Mouse (Mus musculus): Measurements from ENCODE around the gene Bcl2l2. TPM values are rescaled to one million over a fixed set of nuclear protein-coding genes. Genes with fewer than 3 reads are reported as not detected.

Gene Bcl2l2
- total and polyA plus RNA-seq, 2 experiments from 2014 or later: 4.3 to 37.1 TPM

DNA sequence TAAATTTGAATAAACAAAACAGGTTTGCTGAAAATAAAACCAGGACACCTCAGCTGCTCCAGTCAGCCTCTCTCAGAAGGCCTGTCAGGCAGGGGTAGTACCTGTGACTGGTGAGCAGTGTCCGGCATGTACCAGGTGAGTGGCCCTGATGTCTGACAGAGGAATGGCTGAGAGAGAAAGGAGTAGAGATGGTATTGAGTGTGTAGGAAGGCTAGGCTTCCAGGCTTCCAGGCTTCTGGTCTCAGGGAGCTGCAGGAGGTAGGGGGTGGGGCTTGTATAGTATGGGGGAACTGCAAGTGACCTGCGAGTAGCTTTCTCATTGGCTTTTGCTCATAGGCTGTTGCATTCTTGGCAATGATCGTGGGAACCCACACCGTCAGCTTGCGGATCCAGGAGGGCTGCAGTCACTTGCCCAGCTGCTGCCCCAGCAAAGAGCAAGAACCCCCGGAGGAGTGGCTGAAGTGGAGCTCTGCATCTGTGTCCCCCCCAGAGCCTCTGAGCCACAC is 49.5 kb downstream of the Bcl2l2 start, which contains the start of gene Il25:
Gene Il25 (plus strand): TSS at position 51 of the 506 bp plus-strand sequence.
- peak within 1 kb of the TSS; percentile 16; the same call in 1 of the 2 replicates for H3K4me2 ChIP-seq (ENCODE audit: low read depth, low read length)
- H3K4me1 ChIP-seq (ENCODE audit: insufficient read depth, low read length): peaks cover 11% of the 10 kb centered on the region; the same call in 1 of the 2 replicates
- H3K36me3 ChIP-seq (ENCODE audit: insufficient read depth, low read length): no peaks in the 10 kb centered on the region
- H3K9ac ChIP-seq (replicated peaks; ENCODE audit: low read length): 0 out of 2 replicates have a peak within 1 kb of the TSS, but pooled peaks have one; percentile 10
- TF ChIP-seq CTCF (IDR thresholded peaks at IDR 0.05; ENCODE audit: low read depth): no peak
- H3K27me3 ChIP-seq (ENCODE audit: insufficient read depth, low read length): no peaks in the 10 kb centered on the region
- H3K4me3 ChIP-seq (ENCODE audit: low read length): no peak within 1 kb of the TSS
- ATAC-seq: no peak
- 35% methylated on average over 6 of the region's 6 CpGs for WGBS
- DNase-seq (ENCODE audit: low spot score): peak; percentile 69
- no peak within 1 kb of the TSS for H3K27ac ChIP-seq
- H3K9me3 ChIP-seq (ENCODE audit: low read length): no peaks in the 10 kb centered on the region

DNA sequence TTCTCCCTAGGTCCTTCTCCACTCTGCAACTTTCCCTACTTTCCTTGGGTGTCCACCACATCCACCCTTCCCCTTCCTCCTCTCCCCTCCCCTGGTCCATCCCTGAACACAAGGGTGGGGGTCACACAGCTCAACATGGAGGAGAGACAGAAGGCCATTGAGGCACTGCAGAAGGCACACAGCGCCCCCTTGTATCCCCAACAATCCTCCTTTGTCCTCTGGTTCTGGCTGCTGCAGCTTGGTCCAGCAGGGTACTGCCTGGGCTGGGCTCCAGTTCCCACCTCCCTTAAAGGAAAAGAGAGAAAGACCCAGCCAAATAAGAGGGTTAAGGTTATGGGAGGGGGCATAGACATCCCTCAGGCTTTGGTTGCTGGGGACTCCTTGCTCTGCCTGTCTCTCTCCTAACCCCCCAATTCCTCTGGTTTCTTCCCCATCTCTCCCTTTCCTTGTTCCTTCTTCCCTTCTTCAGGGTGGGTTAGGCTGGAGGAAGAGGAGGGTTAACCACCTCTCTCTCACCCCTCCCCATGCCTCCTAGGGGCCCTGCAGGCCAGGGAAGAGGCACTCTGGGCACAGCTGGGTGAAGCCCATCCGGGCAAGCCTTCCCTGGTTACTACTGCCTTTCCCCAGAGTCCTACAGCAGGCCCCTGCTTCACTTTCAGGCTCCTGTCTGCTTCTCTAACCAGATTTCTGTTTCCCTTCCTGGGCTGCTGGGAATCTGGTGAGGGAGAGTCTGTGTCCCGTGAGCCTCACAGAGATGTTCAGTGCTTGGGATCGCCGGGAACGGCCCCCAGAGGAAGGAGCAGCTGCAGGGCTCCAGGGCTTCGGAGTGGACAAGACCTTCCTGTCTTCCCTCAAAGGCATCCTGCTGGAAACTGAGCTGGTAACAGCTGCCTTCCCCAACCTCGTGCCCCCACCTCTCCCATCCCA is 53.0 kb downstream of the Bcl2l2 start, which contains the start of gene Cmtm5:
Gene Cmtm5 (plus strand): TSS at position 358 of the 927 bp plus-strand sequence.
- H3K4me3 ChIP-seq (ENCODE audit: low read length): no peak within 1 kb of the TSS
- peaks cover 6% of the 10 kb centered on the region; the same call in 1 of the 2 replicates for H3K4me1 ChIP-seq (ENCODE audit: insufficient read depth, low read length)
- WGBS: 16% methylated on average over 8 of the region's 8 CpGs
- peak within 1 kb of the TSS; percentile 31; the same call in 1 of the 2 replicates for H3K4me2 ChIP-seq (ENCODE audit: low read depth, low read length)
- TF ChIP-seq CTCF (IDR thresholded peaks at IDR 0.05; ENCODE audit: low read depth): peak; percentile 60
- H3K27ac ChIP-seq: peak within 1 kb of the TSS; percentile 85
- no peaks in the 10 kb centered on the region for H3K9me3 ChIP-seq (ENCODE audit: low read length)
- no peaks in the 10 kb centered on the region for H3K36me3 ChIP-seq (ENCODE audit: insufficient read depth, low read length)
- DNase-seq (ENCODE audit: low spot score) (peak; percentile 83), ATAC-seq (peak; percentile 93)
- no peaks in the 10 kb centered on the region for H3K27me3 ChIP-seq (ENCODE audit: insufficient read depth, low read length)
- peak within 1 kb of the TSS; percentile 43 for H3K9ac ChIP-seq (replicated peaks; ENCODE audit: low read length)

GRCm38 (mm10) chr14:54936831-54937160 is 53.6 kb downstream of the Bcl2l2 start:
- Histone ChIP-seq H3K36me3 (ENCODE audit: insufficient read depth, low read length) (no peaks in the 10 kb centered on the region), H3K9ac (replicated peaks; ENCODE audit: low read length) (peak overlapping the region; percentile 43; the same call in 1 of the 2 replicates), H3K4me3 (ENCODE audit: low read length) (no peak overlapping the region), H3K4me1 (ENCODE audit: insufficient read depth, low read length) (peaks cover 6% of the 10 kb centered on the region; the same call in 1 of the 2 replicates), H3K27me3 (ENCODE audit: insufficient read depth, low read length) (no peaks in the 10 kb centered on the region), H3K9me3 (ENCODE audit: low read length) (no peaks in the 10 kb centered on the region), H3K4me2 (ENCODE audit: low read depth, low read length) (peak overlapping the region; percentile 31; the same call in 1 of the 2 replicates), H3K27ac (peak overlapping the region; percentile 85)
- DNase-seq (ENCODE audit: low spot score) (no peak), ATAC-seq (no peak)
- 44% methylated on average over 6 of the region's 6 CpGs for WGBS
- TF ChIP-seq CTCF (IDR thresholded peaks at IDR 0.05; ENCODE audit: low read depth): no peak

DNA sequence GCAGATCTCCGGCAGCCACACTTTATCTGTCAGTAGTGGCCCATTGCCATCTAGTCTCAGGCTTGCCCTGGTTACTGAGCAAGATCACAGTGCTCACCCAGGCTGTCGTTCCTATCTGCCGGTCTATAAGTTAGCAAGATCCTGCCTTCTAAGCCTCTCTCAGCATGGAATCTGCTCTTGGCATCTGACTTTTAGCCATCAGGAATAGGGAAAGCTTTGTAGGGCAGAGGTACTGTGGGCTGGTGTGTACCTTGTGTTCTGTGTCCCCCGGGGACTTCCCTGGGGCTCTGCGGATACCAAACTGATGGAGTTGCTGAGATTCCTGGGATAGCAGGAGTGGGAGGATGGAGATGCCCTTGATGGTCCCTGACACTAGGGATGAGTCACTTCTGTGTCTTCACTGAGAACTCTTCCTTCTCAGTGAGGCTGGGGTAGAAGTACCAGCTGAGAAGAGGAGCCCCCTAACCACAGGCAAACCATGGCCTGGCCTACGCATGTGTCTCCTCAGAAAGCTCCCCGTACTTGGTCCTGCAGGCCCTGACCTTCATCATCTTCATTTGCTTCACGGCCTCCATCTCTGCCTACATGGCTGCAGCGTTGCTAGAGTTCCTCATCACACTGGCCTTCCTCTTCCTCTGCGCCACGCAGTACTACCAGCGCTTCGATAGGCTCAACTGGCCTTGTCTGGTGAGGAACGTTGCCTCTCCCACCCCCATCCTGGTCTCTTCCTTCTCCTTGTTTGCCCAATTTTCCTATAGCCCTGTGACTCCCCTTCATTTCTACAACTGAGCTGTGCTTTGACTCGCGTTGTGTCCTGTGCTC is 54.4 kb downstream of the Bcl2l2 start:
- Histone ChIP-seq H3K9ac (replicated peaks; ENCODE audit: low read length) (no peak overlapping the region), H3K9me3 (ENCODE audit: low read length) (no peaks in the 10 kb centered on the region), H3K4me1 (ENCODE audit: insufficient read depth, low read length) (peaks cover 6% of the 10 kb centered on the region; the same call in 1 of the 2 replicates), H3K4me2 (ENCODE audit: low read depth, low read length) (peak overlapping the region; percentile 23; the same call in 1 of the 2 replicates), H3K36me3 (ENCODE audit: insufficient read depth, low read length) (no peaks in the 10 kb centered on the region), H3K4me3 (ENCODE audit: low read length) (no peak overlapping the region), H3K27ac (peak overlapping the region; percentile 26; the same call in 1 of the 2 replicates), H3K27me3 (ENCODE audit: insufficient read depth, low read length) (no peaks in the 10 kb centered on the region)
- no peak for DNase-seq (ENCODE audit: low spot score)
- no peak for TF ChIP-seq CTCF (IDR thresholded peaks at IDR 0.05; ENCODE audit: low read depth)
- no peak for ATAC-seq
- 87% methylated on average over 16 of the region's 16 CpGs for WGBS

Other genes starting within 250 kb of the Bcl2l2 start
- not detected in 2 replicates for gene Gm17606, start 242.4 kb upstream of the Bcl2l2 start, total RNA-seq (2014; rRNA removed)
- not detected in 2 replicates for gene Gm17606, start 242.4 kb upstream of the Bcl2l2 start, polyA plus RNA-seq (2015; fragmentation: Nextera tagmentation; extraction: Ambion mirVana)
- 42.7 and 49.2 TPM in 2 replicates for gene Cdh24, start 242.0 kb upstream of the Bcl2l2 start, total RNA-seq (2014; rRNA removed)
- gene Cdh24, start 242.0 kb upstream of the Bcl2l2 start, polyA plus RNA-seq (2015; fragmentation: Nextera tagmentation; extraction: Ambion mirVana): 7.2 and 7.6 TPM in 2 replicates
- gene 1700123O20Rik, start 197.2 kb upstream of the Bcl2l2 start, total RNA-seq (2014; rRNA removed): 29.6 and 37.9 TPM in 2 replicates
- gene 1700123O20Rik, start 197.2 kb upstream of the Bcl2l2 start, polyA plus RNA-seq (2015; fragmentation: Nextera tagmentation; extraction: Ambion mirVana): 64.1 and 67.7 TPM in 2 replicates
- 101 and 118 TPM in 2 replicates for gene Acin1, start 196.4 kb upstream of the Bcl2l2 start, total RNA-seq (2014; rRNA removed)
- gene Acin1, start 196.4 kb upstream of the Bcl2l2 start, polyA plus RNA-seq (2015; fragmentation: Nextera tagmentation; extraction: Ambion mirVana): 102 and 106 TPM in 2 replicates
- gene Gm29776, start 184.5 kb upstream of the Bcl2l2 start, total RNA-seq (2014; rRNA removed): 0.31 and 0.61 TPM in 2 replicates
- 0.26 and 0.28 TPM in 2 replicates for gene Gm29776, start 184.5 kb upstream of the Bcl2l2 start, polyA plus RNA-seq (2015; fragmentation: Nextera tagmentation; extraction: Ambion mirVana)
- gene Cebpe, start 171.2 kb upstream of the Bcl2l2 start, total RNA-seq (2014; rRNA removed): not detected in 2 replicates
- not detected in 2 replicates for gene Cebpe, start 171.2 kb upstream of the Bcl2l2 start, polyA plus RNA-seq (2015; fragmentation: Nextera tagmentation; extraction: Ambion mirVana)
- 8.9 and 10.6 TPM in 2 replicates for gene Slc7a8, start 101.4 kb upstream of the Bcl2l2 start, total RNA-seq (2014; rRNA removed)
- 7.9 and 9.3 TPM in 2 replicates for gene Slc7a8, start 101.4 kb upstream of the Bcl2l2 start, polyA plus RNA-seq (2015; fragmentation: Nextera tagmentation; extraction: Ambion mirVana)
- not detected in 2 replicates for gene Rnf212b, start 69.2 kb upstream of the Bcl2l2 start, total RNA-seq (2014; rRNA removed)
- gene Rnf212b, start 69.2 kb upstream of the Bcl2l2 start, polyA plus RNA-seq (2015; fragmentation: Nextera tagmentation; extraction: Ambion mirVana): not detected in 2 replicates
- gene Homez, start 12.4 kb upstream of the Bcl2l2 start, total RNA-seq (2014; rRNA removed): 7.8 and 9.6 TPM in 2 replicates
- gene Homez, start 12.4 kb upstream of the Bcl2l2 start, polyA plus RNA-seq (2015; fragmentation: Nextera tagmentation; extraction: Ambion mirVana): 9.0 and 9.3 TPM in 2 replicates
- 21.3 and 26.5 TPM in 2 replicates for gene Ppp1r3e, start 5.8 kb upstream of the Bcl2l2 start, total RNA-seq (2014; rRNA removed)
- 4.0 and 5.1 TPM in 2 replicates for gene Ppp1r3e, start 5.8 kb upstream of the Bcl2l2 start, polyA plus RNA-seq (2015; fragmentation: Nextera tagmentation; extraction: Ambion mirVana)
- 3.0 and 6.8 TPM in 2 replicates for gene Gm20521, start 64 bp downstream of the Bcl2l2 start, total RNA-seq (2014; rRNA removed)
- gene Gm20521, start 64 bp downstream of the Bcl2l2 start, polyA plus RNA-seq (2015; fragmentation: Nextera tagmentation; extraction: Ambion mirVana): 1.3 and 1.9 TPM in 2 replicates
- gene Pabpn1, start 9.1 kb downstream of the Bcl2l2 start, total RNA-seq (2014; rRNA removed): 88.1 and 109 TPM in 2 replicates
- 145 and 154 TPM in 2 replicates for gene Pabpn1, start 9.1 kb downstream of the Bcl2l2 start, polyA plus RNA-seq (2015; fragmentation: Nextera tagmentation; extraction: Ambion mirVana)
- gene Slc22a17, start 29.8 kb downstream of the Bcl2l2 start, total RNA-seq (2014; rRNA removed): 605 and 606 TPM in 2 replicates
- gene Slc22a17, start 29.8 kb downstream of the Bcl2l2 start, polyA plus RNA-seq (2015; fragmentation: Nextera tagmentation; extraction: Ambion mirVana): 349 and 369 TPM in 2 replicates
- 38.0 and 43.1 TPM in 2 replicates for gene Efs, start 42.7 kb downstream of the Bcl2l2 start, total RNA-seq (2014; rRNA removed)
- 12.9 and 13.8 TPM in 2 replicates for gene Efs, start 42.7 kb downstream of the Bcl2l2 start, polyA plus RNA-seq (2015; fragmentation: Nextera tagmentation; extraction: Ambion mirVana)
- gene Il25, start 49.3 kb downstream of the Bcl2l2 start, total RNA-seq (2014; rRNA removed): not detected in 2 replicates
- 0.95 and 1.2 TPM in 2 replicates for gene Il25, start 49.3 kb downstream of the Bcl2l2 start, polyA plus RNA-seq (2015; fragmentation: Nextera tagmentation; extraction: Ambion mirVana)
- gene Cmtm5, start 52.9 kb downstream of the Bcl2l2 start, total RNA-seq (2014; rRNA removed): 62.6 and 74.1 TPM in 2 replicates
- 44.8 and 52.1 TPM in 2 replicates for gene Cmtm5, start 52.9 kb downstream of the Bcl2l2 start, polyA plus RNA-seq (2015; fragmentation: Nextera tagmentation; extraction: Ambion mirVana)
- 0.21 and 0.32 TPM in 2 replicates for gene Myh6, start 83.5 kb downstream of the Bcl2l2 start, total RNA-seq (2014; rRNA removed)
- gene Myh6, start 83.5 kb downstream of the Bcl2l2 start, polyA plus RNA-seq (2015; fragmentation: Nextera tagmentation; extraction: Ambion mirVana): 1.1 and 1.4 TPM in 2 replicates
- gene Gm17428, start 93.6 kb downstream of the Bcl2l2 start, total RNA-seq (2014; rRNA removed): not detected in 2 replicates
- not detected in 2 replicates for gene Gm17428, start 93.6 kb downstream of the Bcl2l2 start, polyA plus RNA-seq (2015; fragmentation: Nextera tagmentation; extraction: Ambion mirVana)
- 1.3 and 2.0 TPM in 2 replicates for gene Myh7, start 111.2 kb downstream of the Bcl2l2 start, total RNA-seq (2014; rRNA removed)
- 6.5 and 8.6 TPM in 2 replicates for gene Myh7, start 111.2 kb downstream of the Bcl2l2 start, polyA plus RNA-seq (2015; fragmentation: Nextera tagmentation; extraction: Ambion mirVana)
- 16.6 and 25.4 TPM in 2 replicates for gene Ngdn, start 132.1 kb downstream of the Bcl2l2 start, total RNA-seq (2014; rRNA removed)
- gene Ngdn, start 132.1 kb downstream of the Bcl2l2 start, polyA plus RNA-seq (2015; fragmentation: Nextera tagmentation; extraction: Ambion mirVana): 53.2 and 55.2 TPM in 2 replicates
- gene Zfhx2, start 208.9 kb downstream of the Bcl2l2 start, total RNA-seq (2014; rRNA removed): 10.7 and 10.9 TPM in 2 replicates
- gene Zfhx2, start 208.9 kb downstream of the Bcl2l2 start, polyA plus RNA-seq (2015; fragmentation: Nextera tagmentation; extraction: Ambion mirVana): 8.1 and 8.4 TPM in 2 replicates
- gene Thtpa, start 211.4 kb downstream of the Bcl2l2 start, total RNA-seq (2014; rRNA removed): 37.7 and 44.1 TPM in 2 replicates
- 31.8 and 32.8 TPM in 2 replicates for gene Thtpa, start 211.4 kb downstream of the Bcl2l2 start, polyA plus RNA-seq (2015; fragmentation: Nextera tagmentation; extraction: Ambion mirVana)
- 5.7 and 6.5 TPM in 2 replicates for gene Ap1g2, start 223.2 kb downstream of the Bcl2l2 start, total RNA-seq (2014; rRNA removed)
- 5.9 and 6.1 TPM in 2 replicates for gene Ap1g2, start 223.2 kb downstream of the Bcl2l2 start, polyA plus RNA-seq (2015; fragmentation: Nextera tagmentation; extraction: Ambion mirVana)
- 124 and 126 TPM in 2 replicates for gene Jph4, start 233.6 kb downstream of the Bcl2l2 start, total RNA-seq (2014; rRNA removed)
- 28.3 and 29.4 TPM in 2 replicates for gene Jph4, start 233.6 kb downstream of the Bcl2l2 start, polyA plus RNA-seq (2015; fragmentation: Nextera tagmentation; extraction: Ambion mirVana)